Mouse (Mus musculus) kidney, adult 2 months (tissue): Measurements from ENCODE around the gene Tnfaip8l2.

ENCODE experiments used
- CTCF ChIP-seq: fragments of 200-500 bp; conservative IDR thresholded peaks from 2 replicates; pipeline ENCODE4 v1.5.1; 2011; ENCODE audit warnings: low read depth, mild to moderate bottlenecking, control low read depth, low read length, moderate library complexity, mixed read lengths; ENCODE audit not compliant: insufficient read depth, insufficient read length
- POLR2A ChIP-seq: fragments of 200-500 bp; IDR thresholded peaks from one replicate; pipeline ENCODE4 v1.6.1; 2011; ENCODE audit warnings: low read depth, low read length, control low read depth

DNA sequence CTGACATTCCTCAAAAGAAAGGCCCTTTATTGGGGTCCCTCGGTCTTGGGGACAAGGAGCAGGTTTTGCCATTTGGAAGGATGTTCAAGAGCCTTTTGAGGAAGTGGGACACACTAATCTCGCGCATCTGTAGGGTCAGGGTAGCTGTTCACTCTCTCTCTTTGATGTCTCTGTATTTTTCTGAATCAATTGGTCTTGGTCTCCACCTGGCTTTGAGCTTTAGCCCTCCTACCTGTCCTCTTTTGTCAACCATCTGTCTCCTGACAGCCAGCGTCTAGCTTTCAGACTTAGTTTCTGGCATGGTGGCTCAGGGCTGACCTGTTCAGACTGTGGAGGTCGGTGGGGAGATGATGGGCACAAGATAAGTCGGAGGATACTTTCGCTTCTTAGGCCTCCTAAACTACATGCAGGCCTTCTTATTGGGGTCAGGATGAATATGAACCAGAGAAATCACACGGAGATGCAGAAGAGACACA, 17.4 kb upstream of the Tnfaip8l2 start:
- no peak for TF ChIP-seq CTCF
- no peak for TF ChIP-seq POLR2A
